Mouse (Mus musculus): Measurements from ENCODE around the gene Taf3. TPM values are rescaled to one million over a fixed set of nuclear protein-coding genes. Genes with fewer than 3 reads are reported as not detected.
A peak's percentile ranks its signal among the peaks of the same experiment; 100 is the strongest.

Taf3 gene
- total and polyA plus RNA-seq, 3 experiments = 3.1 to 13.4 (median 6.0) TPM

GRCm38 (mm10) chr2:10008593-10008992, 39.8 kb downstream of the Taf3 start:
- TF ChIP-seq SMC3 (IDR thresholded peaks at IDR 0.05; ENCODE audit: low read depth, low read length) (no peak), JUN (IDR thresholded peaks at IDR 0.05; ENCODE audit: insufficient read depth, low read depth, low read length) (no peak), ZC3H11A (IDR thresholded peaks at IDR 0.05; ENCODE audit: low read depth, low read length) (no peak), USF1 (IDR thresholded peaks at IDR 0.05; ENCODE audit: low read depth, low read length) (no peak), ZKSCAN1 (IDR thresholded peaks at IDR 0.05; ENCODE audit: borderline replicate concordance, low read depth, low read length) (no peak), MEF2A (IDR thresholded peaks at IDR 0.05; ENCODE audit: borderline replicate concordance, low read depth, low read length) (no peak), KAT2A (IDR thresholded peaks at IDR 0.05; ENCODE audit: insufficient replicate concordance, low read length) (no peak), CHD1 (IDR thresholded peaks at IDR 0.05; ENCODE audit: low read depth, low read length) (no peak), MAFK (IDR thresholded peaks at IDR 0.05; ENCODE audit: insufficient replicate concordance, low read length) (no peak), RAD21 (IDR thresholded peaks at IDR 0.05; ENCODE audit: low read depth, low read length) (no peak), MAZ (IDR thresholded peaks at IDR 0.05; ENCODE audit: low read depth, low read length) (no peak)
- no peak overlapping the region for H3K4me3 ChIP-seq (replicated peaks in 1 of 3; ENCODE audit: low read depth in 2 of 3, low read length in 2 of 3, poor library complexity in 1 of 3)
- no peak overlapping the region for H3K9ac ChIP-seq (ENCODE audit: insufficient read depth, low read depth)
- no peak overlapping the region for H3K27ac ChIP-seq (ENCODE audit: insufficient read depth, low read depth)
- in situ Hi-C loops (cut with MboI; ENCODE audit: low pct_ligation_motif_present, low pct_unique_long_range_greater_than_20kb, low sequenced_read_pairs) (loop anchor here (5.0 kb wide), 1 partner anchor 121 kb away; the partner anchor contains the start of gene 9230102O04Rik), dilution Hi-C loops (cut with MboI; ENCODE audit: extremely low pct_ligation_motif_present, extremely low pct_unique_long_range_greater_than_20kb, low sequenced_read_pairs) (no loop called here)
- H3K4me1 ChIP-seq (ENCODE audit: control insufficient read depth in 1 of 2, insufficient read depth in 2 of 2) = peaks cover 5 to 19% of the 10 kb centered on the region in 2 experiments
- no peaks in the 10 kb centered on the region for H3K9me3 ChIP-seq (replicated peaks; ENCODE audit: low read length)
- H3K36me3 ChIP-seq (replicated peaks in 1 of 2; ENCODE audit: control insufficient read depth in 1 of 2, insufficient read depth in 1 of 2, low read length in 1 of 2) = peaks cover 0 to 4% of the 10 kb centered on the region in 2 experiments
- no peak for DNase-seq (ENCODE audit: extremely low read depth)
- no peak overlapping the region for H3K4me2 ChIP-seq (ENCODE audit: insufficient read depth, low read depth, poor library complexity, severe bottlenecking)
- H3K27me3 ChIP-seq (replicated peaks) = no peaks in the 10 kb centered on the region
- H3K79me2 ChIP-seq (replicated peaks; ENCODE audit: control insufficient read depth, extremely low read depth, insufficient read depth, poor library complexity, severe bottlenecking) = peaks cover 6% of the 10 kb centered on the region; the same call in 1 of the 2 replicates

- TF ChIP-seq NELFE (IDR thresholded peaks at IDR 0.05; ENCODE audit: low read depth, low read length) = no peak
- TF ChIP-seq POLR2A (IDR thresholded peaks at IDR 0.05; ENCODE audit: low read depth, low read length) = no peak
- TF ChIP-seq CHD1 (IDR thresholded peaks at IDR 0.05; ENCODE audit: low read depth, low read length) = no peak
- TF ChIP-seq MAZ (IDR thresholded peaks at IDR 0.05; ENCODE audit: low read depth, low read length) = no peak
- TF ChIP-seq USF1 (IDR thresholded peaks at IDR 0.05; ENCODE audit: low read depth, low read length) = no peak
- TF ChIP-seq IRF4 (IDR thresholded peaks at IDR 0.05; ENCODE audit: low read depth, low read length) = no peak
- no peak for TF ChIP-seq PAX5 (IDR thresholded peaks at IDR 0.05; ENCODE audit: low read length)
- TF ChIP-seq TCF12 (IDR thresholded peaks at IDR 0.05; ENCODE audit: low read depth, low read length) = no peak
- no peak for TF ChIP-seq E2F4 (IDR thresholded peaks at IDR 0.05; ENCODE audit: insufficient replicate concordance, low read depth, low read length)
- no peak for TF ChIP-seq MXI1 (IDR thresholded peaks at IDR 0.05; ENCODE audit: low read depth, low read length)
- TF ChIP-seq ZKSCAN1 (IDR thresholded peaks at IDR 0.05; ENCODE audit: borderline replicate concordance, low read depth, low read length) = no peak
- TF ChIP-seq ZMIZ1 (IDR thresholded peaks at IDR 0.05; ENCODE audit: low read depth, low read length) = no peak
- TF ChIP-seq RCOR1 (conservative IDR thresholded peaks at IDR 0.05; ENCODE audit: low read depth, low read length) = no peak
- no peak for TF ChIP-seq JUN (IDR thresholded peaks at IDR 0.05; ENCODE audit: insufficient read depth, low read depth, low read length)
- Histone ChIP-seq H3K9me3 (replicated peaks; ENCODE audit: low read length) (no peaks in the 10 kb centered on the region), H3K27ac (ENCODE audit: insufficient read depth, low read depth) (no peak overlapping the region), H3K4me1 (ENCODE audit: control insufficient read depth in 1 of 2, insufficient read depth in 2 of 2) (peaks cover 5 to 25% of the 10 kb centered on the region in 2 experiments), H3K36me3 (replicated peaks in 1 of 2; ENCODE audit: control insufficient read depth in 1 of 2, insufficient read depth in 1 of 2, low read length in 1 of 2) (peaks cover 0 to 22% of the 10 kb centered on the region in 2 experiments), H3K4me2 (ENCODE audit: insufficient read depth, low read depth, poor library complexity, severe bottlenecking) (no peak overlapping the region), H3K4me3 (replicated peaks in 1 of 3; ENCODE audit: low read depth in 2 of 3, low read length in 2 of 3, poor library complexity in 1 of 3) (no peak overlapping the region), H3K27me3 (replicated peaks) (no peaks in the 10 kb centered on the region), H3K9ac (ENCODE audit: insufficient read depth, low read depth) (no peak overlapping the region), H3K79me2 (replicated peaks; ENCODE audit: control insufficient read depth, extremely low read depth, insufficient read depth, poor library complexity, severe bottlenecking) (peaks cover 6% of the 10 kb centered on the region; the same call in 1 of the 2 replicates)
- dilution Hi-C loops (cut with MboI; ENCODE audit: extremely low pct_ligation_motif_present, extremely low pct_unique_long_range_greater_than_20kb, low sequenced_read_pairs) (no loop called here), in situ Hi-C loops (cut with MboI; ENCODE audit: low pct_ligation_motif_present, low pct_unique_long_range_greater_than_20kb, low sequenced_read_pairs) (loop anchor here (5.0 kb wide), 1 partner anchor 118 kb away; the partner anchor contains the start of gene 9230102O04Rik)
- peak; percentile 17 for DNase-seq (ENCODE audit: extremely low read depth)
These were observed 43.3 kb downstream of the Taf3 start for GRCm38 (mm10) chr2:10004960-10005621.
